Mouse (Mus musculus): ENCODE measurements at regions not wholly inside any gene's neighbourhood (a gene's known extent, or its start where the extent isn't known, plus 50 kb on each side); places are given as distances from the start of the nearest gene placed in this dataset.

DNA sequence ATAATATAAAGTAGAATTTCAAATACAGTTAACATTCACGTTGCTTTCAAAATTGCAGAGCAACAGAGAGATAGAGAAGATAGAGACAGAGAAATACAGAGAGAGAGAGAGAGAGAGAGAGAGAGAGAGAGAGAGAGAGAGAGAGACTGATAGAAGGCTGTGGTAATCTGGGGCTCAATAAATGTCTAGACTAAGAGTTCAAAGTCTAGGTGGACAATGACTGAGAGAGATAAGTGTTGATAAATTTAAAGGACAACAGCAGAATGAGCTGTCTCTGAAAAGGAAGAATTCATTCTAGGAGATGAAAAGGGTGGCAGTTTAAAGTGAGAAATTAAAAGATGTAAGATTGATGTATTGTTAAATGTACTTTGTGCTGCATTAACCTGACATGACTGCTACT lies 335.7 kb downstream of the Car8 start:
- TF ChIP-seq CTCF (IDR thresholded peaks at IDR 0.05; ENCODE audit: low read depth, low read length), result no peak
- TF ChIP-seq POLR2A (IDR thresholded peaks at IDR 0.05; ENCODE audit: borderline replicate concordance, low read depth, low read length), result no peak

All from bone marrow macrophage, adult 2 months (primary cell).